Mouse (Mus musculus): Measurements from ENCODE around the gene Arhgdia. TPM values are rescaled to one million over a fixed set of nuclear protein-coding genes. Genes with fewer than 3 reads are reported as not detected.

Gene Arhgdia
- polyA plus RNA-seq, 1 experiment from 2014 or later, result 548 TPM

DNA sequence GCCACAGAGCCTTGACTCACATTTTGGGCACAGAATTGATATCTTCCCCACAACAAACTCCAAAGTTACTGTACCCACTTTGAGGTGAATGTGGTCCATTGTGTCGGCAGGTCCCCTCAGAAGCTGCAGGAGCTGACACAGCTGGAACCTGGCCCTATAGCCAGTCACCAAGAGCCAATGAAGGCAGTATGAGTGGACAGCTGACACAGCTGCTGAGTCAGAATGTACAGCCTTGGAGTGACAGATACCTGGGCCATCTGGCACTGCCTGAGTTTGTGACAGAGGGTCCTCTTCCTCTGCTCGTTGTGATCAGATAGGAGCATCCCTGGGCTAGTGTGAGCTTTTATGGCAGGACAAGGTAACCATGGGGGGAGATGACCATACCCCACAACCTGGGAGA lies 26.2 kb downstream of the Arhgdia start:
- H3K27me3 ChIP-seq, result no peaks in the 10 kb centered on the region
- H3K9ac ChIP-seq, result no peak overlapping the region
- peaks cover 16% of the 10 kb centered on the region for H3K36me3 ChIP-seq
- no peaks in the 10 kb centered on the region; the same call in 1 of the 2 replicates for H3K9me3 ChIP-seq (replicated peaks)
- no peak overlapping the region for H3K27ac ChIP-seq
- no peak for ATAC-seq (ENCODE audit: low FRiP score)
- WGBS, result 76% methylated on average over 2 of the region's 2 CpGs
- peaks cover 4% of the 10 kb centered on the region for H3K4me1 ChIP-seq
- H3K4me2 ChIP-seq (replicated peaks), result no peak overlapping the region
- no peak overlapping the region for H3K4me3 ChIP-seq

- no peak overlapping the region for H3K4me2 ChIP-seq (replicated peaks)
- H3K4me1 ChIP-seq, result peaks cover 8% of the 10 kb centered on the region
- no peaks in the 10 kb centered on the region; the same call in 1 of the 2 replicates for H3K9me3 ChIP-seq (replicated peaks)
- peaks cover 11% of the 10 kb centered on the region for H3K36me3 ChIP-seq
- no peak for ATAC-seq (ENCODE audit: low FRiP score)
- no peak overlapping the region for H3K27ac ChIP-seq
- WGBS, result 91% methylated on average over 7 of the region's 7 CpGs
- H3K9ac ChIP-seq, result no peak overlapping the region
- H3K27me3 ChIP-seq, result no peaks in the 10 kb centered on the region
- H3K4me3 ChIP-seq, result no peak overlapping the region
Measured at GRCm38 (mm10) chr11:120554834-120555233, 26.6 kb downstream of the Arhgdia start.

DNA sequence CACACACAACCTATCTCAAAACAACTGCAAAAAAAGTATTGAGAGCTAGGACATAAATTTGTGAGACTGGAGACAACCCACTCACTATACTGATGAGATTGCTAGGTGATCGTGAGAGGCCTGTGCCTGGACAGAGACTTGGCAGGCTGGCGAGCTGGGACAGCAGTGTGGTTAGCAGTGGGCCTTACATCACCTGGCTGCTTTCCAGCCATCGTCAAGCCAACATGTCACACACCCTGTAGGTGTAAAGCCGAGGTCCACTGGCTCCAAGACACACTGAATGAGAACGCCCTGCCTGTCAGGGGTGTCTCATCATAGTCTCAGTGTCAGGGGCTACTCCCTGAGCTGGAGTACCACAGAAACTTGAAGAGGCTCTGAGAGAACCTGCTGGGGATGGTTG lies 28.7 kb downstream of the Arhgdia start:
- no peaks in the 10 kb centered on the region for H3K27me3 ChIP-seq
- H3K4me2 ChIP-seq (replicated peaks), result no peak overlapping the region
- peaks cover 21% of the 10 kb centered on the region for H3K4me1 ChIP-seq
- no peak overlapping the region for H3K4me3 ChIP-seq
- H3K9ac ChIP-seq, result no peak overlapping the region
- WGBS, result 77% methylated on average over 5 of the region's 5 CpGs
- H3K9me3 ChIP-seq (replicated peaks), result no peaks in the 10 kb centered on the region; the same call in 1 of the 2 replicates
- no peak overlapping the region for H3K27ac ChIP-seq
- no peaks in the 10 kb centered on the region for H3K36me3 ChIP-seq
- no peak for ATAC-seq (ENCODE audit: low FRiP score)

GRCm38 (mm10) chr11:120550810-120551440 lies 30.5 kb downstream of the Arhgdia start, which contains the start of gene Ppp1r27:
TSS of gene Ppp1r27 (minus strand) at chr11:120551132.
- H3K27me3 ChIP-seq, result no peaks in the 10 kb centered on the region
- WGBS, result 93% methylated on average over 28 of the region's 28 CpGs
- no peak for ATAC-seq (ENCODE audit: low FRiP score)
- H3K4me3 ChIP-seq, result peak within 1 kb of the TSS; percentile 90
- no peaks in the 10 kb centered on the region for H3K9me3 ChIP-seq (replicated peaks)
- H3K27ac ChIP-seq, result peak within 1 kb of the TSS; percentile 83
- peak within 1 kb of the TSS; percentile 98 for H3K9ac ChIP-seq
- peaks cover 26% of the 10 kb centered on the region for H3K4me1 ChIP-seq
- H3K4me2 ChIP-seq (replicated peaks), result peak within 1 kb of the TSS; percentile 94
- no peaks in the 10 kb centered on the region for H3K36me3 ChIP-seq

DNA sequence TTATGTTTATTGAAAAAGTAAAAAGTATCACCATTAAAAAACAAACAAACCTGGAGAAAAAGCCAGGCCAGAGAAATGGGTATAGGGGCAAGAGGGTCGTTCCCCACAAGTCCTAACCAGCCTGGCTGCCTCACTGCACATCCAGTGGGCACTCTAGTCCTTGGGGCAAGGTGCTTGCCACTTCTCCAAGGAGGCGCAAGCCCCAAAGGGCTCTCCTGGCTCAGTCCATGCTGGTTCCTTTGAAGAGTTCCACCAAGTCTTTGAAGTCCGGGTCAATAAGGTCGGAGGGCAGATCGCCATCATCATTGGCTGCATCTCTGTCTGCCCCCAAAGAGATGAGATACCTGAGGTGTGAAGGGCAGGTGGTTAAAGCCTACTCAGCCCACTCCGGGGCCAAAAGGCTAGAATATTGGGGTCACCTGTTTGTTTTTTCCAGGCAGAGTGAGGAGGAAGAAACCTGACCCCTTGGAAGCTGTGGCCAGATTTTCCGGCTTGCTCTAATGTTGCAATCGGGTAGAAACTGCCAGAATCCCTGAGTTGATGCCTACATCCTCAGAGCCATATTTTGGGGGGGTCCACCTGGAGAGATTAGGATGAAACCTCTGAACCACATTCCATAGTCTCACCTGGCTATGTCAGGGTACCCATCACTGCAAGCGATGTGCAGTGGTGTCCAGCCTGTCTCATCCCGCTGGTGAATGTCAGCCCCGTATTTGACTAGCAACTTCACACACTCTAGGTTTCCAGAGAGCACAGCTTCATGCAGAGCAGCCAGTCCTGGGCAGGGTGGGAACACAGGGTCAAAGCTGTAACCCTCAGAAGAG lies 31.2 kb downstream of the Arhgdia start:
- peak; percentile 47; the same call in 1 of the 2 replicates for ATAC-seq (ENCODE audit: low FRiP score)
- Histone ChIP-seq H3K4me2 (replicated peaks) (peak overlapping the region; percentile 94), H3K27ac (peak overlapping the region; percentile 83), H3K9me3 (replicated peaks) (no peaks in the 10 kb centered on the region), H3K36me3 (no peaks in the 10 kb centered on the region), H3K9ac (peak overlapping the region; percentile 98), H3K4me1 (peaks cover 26% of the 10 kb centered on the region), H3K27me3 (no peaks in the 10 kb centered on the region), H3K4me3 (peak overlapping the region; percentile 90)
- WGBS, result 73% methylated on average over 11 of the region's 11 CpGs

DNA sequence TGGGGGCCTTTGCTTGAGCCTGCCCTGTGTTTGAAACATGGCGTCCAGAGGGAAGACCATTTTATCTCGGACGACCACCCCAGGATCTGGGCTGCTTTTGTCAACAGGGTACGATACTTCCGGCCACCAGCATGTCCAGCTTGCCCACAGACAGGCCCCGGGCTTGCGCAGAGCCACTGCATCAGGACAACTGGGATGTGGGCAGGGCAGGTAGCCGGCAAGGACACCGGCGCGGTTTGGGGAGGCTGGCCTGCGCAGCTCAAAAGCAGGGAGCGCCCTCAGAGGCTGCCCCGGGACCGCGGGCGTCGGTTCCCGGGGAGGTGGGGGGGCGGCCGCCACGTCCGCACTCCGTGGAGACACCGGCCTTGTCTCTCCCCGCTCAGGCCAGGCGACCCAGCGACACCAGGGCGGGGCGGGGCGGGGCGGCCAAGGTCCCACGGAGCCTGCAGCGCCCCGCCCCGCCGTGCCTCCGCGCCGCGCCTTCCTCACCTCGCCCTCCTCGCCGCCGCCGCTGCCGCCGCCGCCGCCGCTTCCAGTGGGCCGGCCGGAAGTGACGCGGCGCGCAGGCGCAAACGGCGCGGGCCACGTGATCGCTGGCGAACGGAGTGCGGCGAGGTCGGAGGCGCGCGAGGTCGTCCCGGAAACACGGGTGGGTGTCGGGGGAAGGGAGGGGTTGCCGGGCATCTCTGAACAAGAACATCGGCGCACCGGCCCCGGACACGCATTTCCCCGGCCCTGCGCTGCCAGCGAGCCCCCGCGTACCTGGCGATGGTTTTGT lies 32.1 kb downstream of the Arhgdia start, which contains the start of gene Mcrip1:
Mcrip1 (minus strand) TSS at position 560 of the 778 bp plus-strand sequence.
- peak; percentile 87 for ATAC-seq (ENCODE audit: low FRiP score)
- Histone ChIP-seq H3K4me1 (peaks cover 26% of the 10 kb centered on the region), H3K4me2 (replicated peaks) (peak within 1 kb of the TSS; percentile 94), H3K27me3 (no peaks in the 10 kb centered on the region), H3K36me3 (peaks cover 7% of the 10 kb centered on the region), H3K4me3 (peak within 1 kb of the TSS; percentile 90), H3K9me3 (replicated peaks) (no peaks in the 10 kb centered on the region), H3K9ac (peak within 1 kb of the TSS; percentile 98), H3K27ac (peak within 1 kb of the TSS; percentile 83)
- WGBS, result under 1% methylated on average over 70 of the region's 87 CpGs

DNA sequence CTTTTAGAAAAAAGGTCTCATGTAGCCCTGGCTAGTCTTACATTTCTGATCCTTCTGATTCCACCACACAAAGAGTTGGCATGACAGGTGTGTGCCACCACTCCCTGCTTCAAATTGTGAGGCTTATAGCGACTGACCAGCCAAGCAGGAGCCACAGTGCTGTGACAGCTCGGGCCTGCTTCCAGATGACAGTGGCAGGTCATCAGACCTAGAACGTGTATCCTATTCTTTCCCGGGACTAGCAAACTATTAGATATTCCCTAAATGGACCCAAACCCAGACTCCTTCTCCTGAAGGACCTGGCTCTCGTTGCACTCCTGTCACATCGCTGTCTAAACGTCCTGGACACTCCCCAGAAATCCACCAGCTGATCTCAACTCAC lies 32.6 kb downstream of the Arhgdia start:
- H3K36me3 ChIP-seq, result peaks cover 12% of the 10 kb centered on the region
- H3K4me1 ChIP-seq, result peaks cover 26% of the 10 kb centered on the region
- ATAC-seq (ENCODE audit: low FRiP score), result no peak
- peak overlapping the region; percentile 98 for H3K9ac ChIP-seq
- H3K9me3 ChIP-seq (replicated peaks), result no peaks in the 10 kb centered on the region
- 39% methylated on average over 7 of the region's 7 CpGs for WGBS
- H3K4me3 ChIP-seq, result peak overlapping the region; percentile 90
- H3K27ac ChIP-seq, result peak overlapping the region; percentile 83
- H3K27me3 ChIP-seq, result no peaks in the 10 kb centered on the region
- peak overlapping the region; percentile 94 for H3K4me2 ChIP-seq (replicated peaks)

- Histone ChIP-seq H3K4me1 (peaks cover 26% of the 10 kb centered on the region), H3K9me3 (replicated peaks) (no peaks in the 10 kb centered on the region), H3K4me2 (replicated peaks) (peak overlapping the region; percentile 94), H3K36me3 (peaks cover 18% of the 10 kb centered on the region), H3K27ac (no peak overlapping the region), H3K4me3 (peak overlapping the region; percentile 90), H3K27me3 (no peaks in the 10 kb centered on the region), H3K9ac (peak overlapping the region; percentile 98)
- 84% methylated on average over 3 of the region's 3 CpGs for WGBS
- ATAC-seq (ENCODE audit: low FRiP score), result no peak
Measured at GRCm38 (mm10) chr11:120548214-120548613, 33.2 kb downstream of the Arhgdia start.

GRCm38 (mm10) chr11:120547469-120547868 lies 34.0 kb downstream of the Arhgdia start:
- no peak for ATAC-seq (ENCODE audit: low FRiP score)
- WGBS, result 73% methylated on average over 2 of the region's 2 CpGs
- Histone ChIP-seq H3K9me3 (replicated peaks) (no peaks in the 10 kb centered on the region), H3K4me3 (0 out of 2 replicates have a peak overlapping the region, but pooled peaks have one; percentile 0), H3K36me3 (peaks cover 26% of the 10 kb centered on the region), H3K27me3 (no peaks in the 10 kb centered on the region), H3K9ac (no peak overlapping the region), H3K4me2 (replicated peaks) (no peak overlapping the region; the same call in 1 of the 2 replicates), H3K4me1 (peaks cover 26% of the 10 kb centered on the region), H3K27ac (no peak overlapping the region)

DNA sequence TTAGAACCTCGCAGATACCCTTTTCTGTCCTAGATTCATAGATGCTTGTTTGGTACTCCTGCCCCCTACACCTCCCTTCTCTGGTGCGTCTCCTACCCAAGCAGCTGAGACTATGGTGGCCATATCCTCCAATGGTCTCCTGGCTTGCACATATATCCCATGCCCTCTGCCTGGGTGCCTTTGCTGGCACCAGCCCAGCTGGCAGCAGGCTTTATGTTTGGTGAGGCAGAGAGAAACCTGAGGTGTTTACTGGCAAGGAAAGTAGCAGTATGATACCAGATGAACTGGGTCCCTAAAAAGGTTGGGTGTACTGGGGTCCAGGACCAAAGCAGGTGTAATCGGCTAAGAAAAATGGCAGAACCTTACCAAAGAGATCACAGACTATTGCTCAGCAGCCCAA lies 35.5 kb downstream of the Arhgdia start:
- no peak for ATAC-seq (ENCODE audit: low FRiP score)
- H3K9me3 ChIP-seq (replicated peaks), result no peaks in the 10 kb centered on the region
- no peaks in the 10 kb centered on the region for H3K27me3 ChIP-seq
- no peak overlapping the region for H3K9ac ChIP-seq
- no peak overlapping the region for H3K4me3 ChIP-seq
- no peak overlapping the region for H3K4me2 ChIP-seq (replicated peaks)
- whole genome bisulfite sequencing, result 95% methylated on average over 3 of the region's 3 CpGs
- H3K36me3 ChIP-seq, result peaks cover 32% of the 10 kb centered on the region
- H3K4me1 ChIP-seq, result peaks cover 26% of the 10 kb centered on the region
- no peak overlapping the region for H3K27ac ChIP-seq

- Histone ChIP-seq H3K4me3 (no peak overlapping the region), H3K4me1 (peaks cover 21% of the 10 kb centered on the region), H3K4me2 (replicated peaks) (no peak overlapping the region), H3K27me3 (no peaks in the 10 kb centered on the region), H3K27ac (no peak overlapping the region), H3K36me3 (peaks cover 32% of the 10 kb centered on the region), H3K9ac (no peak overlapping the region), H3K9me3 (replicated peaks) (no peaks in the 10 kb centered on the region)
- WGBS, result 87% methylated on average over 6 of the region's 6 CpGs
- no peak for ATAC-seq (ENCODE audit: low FRiP score)
Measured at GRCm38 (mm10) chr11:120542376-120542775, 39.0 kb downstream of the Arhgdia start.

- no peaks in the 10 kb centered on the region for H3K9me3 ChIP-seq (replicated peaks)
- no peaks in the 10 kb centered on the region for H3K27me3 ChIP-seq
- H3K4me1 ChIP-seq, result peaks cover 19% of the 10 kb centered on the region
- WGBS, result 47% methylated on average over 4 of the region's 4 CpGs
- H3K9ac ChIP-seq, result no peak overlapping the region
- no peak overlapping the region for H3K27ac ChIP-seq
- H3K4me3 ChIP-seq, result no peak overlapping the region
- H3K36me3 ChIP-seq, result peaks cover 32% of the 10 kb centered on the region
- H3K4me2 ChIP-seq (replicated peaks), result no peak overlapping the region
- ATAC-seq (ENCODE audit: low FRiP score), result no peak
Measured at GRCm38 (mm10) chr11:120541907-120542306, 39.5 kb downstream of the Arhgdia start.

Measured in hindbrain, embryonic 12.5 days (tissue).